In genomic region chr4:142772751-142773455, GRCm38 (mm10) we compare ENCODE assay signal across 10 mouse cellular contexts.
DNase-seq lines count a peak whose midpoint lies in the region; ATAC-seq and TF ChIP-seq lines count a peak whose summit lies in the region.
"Had no signal": no experiment of that assay in that cellular context is flagged by ENCODE, and none has a peak within 500 bp of the region (broad histone marks: within the 10 kb centered on the region; RNA-seq: fewer than 3 reads in every experiment).

No protein-coding gene starts in this region.

- no peaks in the 10 kb centered on the region for H3K9me3 ChIP-seq in intestine, postnatal 0 days (ENCODE audit: control insufficient read depth)
- no peaks in the 10 kb centered on the region for H3K9me3 ChIP-seq in midbrain, embryonic 16.5 days (replicated peaks; ENCODE audit: control insufficient read depth, low read length, poor library complexity, severe bottlenecking)
- H3K9me3 ChIP-seq: liver, embryonic 13.5 days; stomach, embryonic 15.5 days had no signal

- TF ChIP-seq CTCF in intestine, postnatal 0 days (IDR thresholded peaks at IDR 0.05; ENCODE audit: low read depth) = no peak; the same call in 1 of the 2 replicates

- peaks cover 7% of the 10 kb centered on the region; the same call in 1 of the 2 replicates for H3K4me1 ChIP-seq in intestine, postnatal 0 days (replicated peaks; ENCODE audit: control insufficient read depth, insufficient read depth, low read length)
- H3K4me1 ChIP-seq in midbrain, embryonic 16.5 days (ENCODE audit: control insufficient read depth, insufficient read depth, low read length) = peaks cover 32% of the 10 kb centered on the region
- H3K4me1 ChIP-seq: liver, embryonic 13.5 days had no signal

- no peaks in the 10 kb centered on the region for H3K36me3 ChIP-seq in intestine, postnatal 0 days (ENCODE audit: control insufficient read depth, insufficient read depth)
- no peaks in the 10 kb centered on the region for H3K36me3 ChIP-seq in midbrain, embryonic 16.5 days (ENCODE audit: control insufficient read depth, insufficient read depth, low read length)
- H3K36me3 ChIP-seq: liver, embryonic 13.5 days; stomach, embryonic 15.5 days had no signal

- 12% methylated on average over 16 of the region's 16 CpGs for WGBS in intestine, postnatal 0 days
- 1% methylated on average over 16 of the region's 16 CpGs for WGBS in midbrain, embryonic 16.5 days

- no peak overlapping the region for H3K9ac ChIP-seq in intestine, postnatal 0 days (ENCODE audit: low read depth, low read length)
- H3K9ac ChIP-seq in midbrain, embryonic 16.5 days (ENCODE audit: low read depth, low read length) = no peak overlapping the region
- H3K9ac ChIP-seq: liver, embryonic 13.5 days; stomach, embryonic 15.5 days had no signal

- no peak overlapping the region for H3K4me3 ChIP-seq in intestine, postnatal 0 days (ENCODE audit: low read depth, low read length)
- H3K4me3 ChIP-seq in midbrain, embryonic 16.5 days (ENCODE audit: low read depth, low read length) = no peak overlapping the region
- H3K4me3 ChIP-seq: liver, embryonic 13.5 days; stomach, embryonic 15.5 days had no signal

- DNase-seq in right cerebral cortex, postnatal 10 days (ENCODE audit: low spot score in 2 of 2) = peak; percentile 39 to 58
- no peak for DNase-seq in right cerebral cortex, postnatal 36 days (ENCODE audit: low spot score in 2 of 2)
- DNase-seq in embryo, embryonic 9.5 days (ENCODE audit: extremely low spot score) = peak; percentile 41
- DNase-seq in natural killer cell, adult 2 months (ENCODE audit: low spot score in 2 of 2) = no peak
- no peak for DNase-seq in layer of hippocampus, postnatal 25 days (ENCODE audit: extremely low spot score in 1 of 2, low spot score in 1 of 2)
- DNase-seq in urinary bladder, postnatal 36 days (ENCODE audit: low spot score in 2 of 2) = no peak
- DNase-seq: liver, embryonic 13.5 days had no signal

- no peaks in the 10 kb centered on the region for H3K27me3 ChIP-seq in intestine, postnatal 0 days (replicated peaks; ENCODE audit: control insufficient read depth, insufficient read depth, low read length)
- H3K27me3 ChIP-seq in midbrain, embryonic 16.5 days (ENCODE audit: control insufficient read depth, insufficient read depth, low read depth, low read length) = no peaks in the 10 kb centered on the region
- H3K27me3 ChIP-seq: liver, embryonic 13.5 days; stomach, embryonic 15.5 days had no signal

- no peak overlapping the region for H3K27ac ChIP-seq in intestine, postnatal 0 days (ENCODE audit: low read depth, low read length)
- peak overlapping the region; percentile 81 for H3K27ac ChIP-seq in midbrain, embryonic 16.5 days (ENCODE audit: low read length)
- H3K27ac ChIP-seq: liver, embryonic 13.5 days; stomach, embryonic 15.5 days had no signal

- H3K4me2 ChIP-seq in intestine, postnatal 0 days (replicated peaks; ENCODE audit: low read depth) = peak overlapping the region; percentile 21; the same call in 1 of the 2 replicates
- H3K4me2 ChIP-seq in midbrain, embryonic 16.5 days (ENCODE audit: low read length) = peak overlapping the region; percentile 22; the same call in 1 of the 2 replicates
- H3K4me2 ChIP-seq: liver, embryonic 13.5 days; stomach, embryonic 15.5 days had no signal

- no peak; the same call in 1 of the 2 replicates for ATAC-seq in intestine, postnatal 0 days
- ATAC-seq in midbrain, embryonic 16.5 days = peak; percentile 74

Comparison
In these comparisons a context has a peak if more than half of its experiments do, and no peak if none do; other contexts are left out.
1. DNase-seq: peak in right cerebral cortex, postnatal 10 days (2 of 2) and embryo, embryonic 9.5 days (single experiment); none in right cerebral cortex, postnatal 36 days (0 of 2), natural killer cell, adult 2 months (0 of 2), layer of hippocampus, postnatal 25 days (0 of 2) and urinary bladder, postnatal 36 days (0 of 2).